Mouse (Mus musculus): ENCODE measurements around the gene Gm21969. TPM values are rescaled to one million over a fixed set of nuclear protein-coding genes. Genes with fewer than 3 reads are reported as not detected.

The Gm21969 gene
- polyA plus RNA-seq, 1 experiment: 0.01 TPM

DNA sequence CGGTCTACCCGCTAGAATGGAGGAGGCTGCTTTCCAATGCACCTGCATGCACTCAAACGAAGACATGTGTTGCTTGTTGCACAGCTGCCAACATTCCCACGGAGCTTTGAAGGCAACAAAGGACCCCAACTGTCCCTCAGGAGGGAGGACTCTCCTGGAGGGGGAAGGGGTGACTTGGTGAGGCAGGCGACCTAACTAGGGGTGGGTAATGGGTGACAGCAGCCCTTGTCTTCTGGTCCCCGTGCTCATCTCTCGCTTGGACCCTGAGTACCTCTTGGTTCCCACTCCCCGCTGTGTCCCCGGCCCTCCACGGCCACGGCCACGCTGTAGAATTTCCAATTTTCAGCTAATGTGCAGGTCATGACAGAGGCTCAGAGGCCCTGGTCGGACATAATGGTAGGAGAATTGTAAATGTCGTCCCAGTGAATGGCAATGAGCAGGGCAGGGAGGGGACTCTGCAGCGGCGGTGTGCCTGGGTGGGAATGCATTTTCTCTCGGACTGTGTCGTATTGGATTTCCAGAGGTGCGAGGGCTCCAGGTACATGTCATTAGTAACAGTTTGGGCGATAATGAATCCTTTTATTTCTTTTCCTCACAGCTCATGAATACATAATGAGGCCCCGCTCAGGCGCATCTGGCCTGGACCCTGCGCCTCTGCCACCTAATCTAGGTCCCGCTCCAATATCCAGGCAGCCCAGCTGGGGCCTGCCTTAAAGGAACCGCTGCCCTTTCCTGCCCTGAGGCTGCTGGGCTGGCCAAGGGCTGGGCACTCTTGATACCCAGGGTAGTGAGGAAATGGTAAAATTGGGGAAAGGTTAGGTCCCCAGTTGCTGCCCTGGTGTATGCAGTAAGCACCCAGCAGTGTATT lies 107.7 kb downstream of the Gm21969 start:
- Histone ChIP-seq H3K36me3 (ENCODE audit: control insufficient read depth, insufficient read depth) (no peaks in the 10 kb centered on the region), H3ac (ENCODE audit: control insufficient read depth, insufficient read length, low read depth) (no peak overlapping the region), H3K79me3 (ENCODE audit: low read depth) (no peaks in the 10 kb centered on the region), H3K79me2 (ENCODE audit: control insufficient read depth, insufficient read depth) (no peaks in the 10 kb centered on the region), H3K4me3 (ENCODE audit: insufficient read depth, poor library complexity, severe bottlenecking) (no peak overlapping the region), H3K27me3 (ENCODE audit: control insufficient read depth, insufficient read depth, insufficient read length) (no peaks in the 10 kb centered on the region)
- TF ChIP-seq MAX (IDR thresholded peaks at IDR 0.05) (no peak), FOSL1 (IDR thresholded peaks at IDR 0.05; ENCODE audit: insufficient read depth, low read length, poor library complexity, severe bottlenecking) (no peak)

Small RNA genes within 50 kb of the gene (microRNA-seq; reads per million reads assigned to microRNA genes)
- gene Gm25571 (ENCODE audit: borderline microRNAs expressed) (not detected), gene Mir7020 (ENCODE audit: borderline microRNAs expressed) (0.12 reads per million)

Other genes with a start within 250 kb of the Gm21969 start
- 20.0 TPM for gene Iffo2, start 72.6 kb upstream of the Gm21969 start, polyA plus RNA-seq (2012; fragmentation: generic; extraction: Trizol)
- gene Aldh4a1, start 19.7 kb downstream of the Gm21969 start, polyA plus RNA-seq (2012; fragmentation: generic; extraction: Trizol): 6.7 TPM
- 1.2 TPM for gene Tas1r2, start 50.4 kb downstream of the Gm21969 start, polyA plus RNA-seq (2012; fragmentation: generic; extraction: Trizol)
- gene Pax7, start 230.3 kb downstream of the Gm21969 start, polyA plus RNA-seq (2012; fragmentation: generic; extraction: Trizol): 1.1 TPM

Data from C2C12 (cell line).